Comparison of ENCODE assay signal across 24 mouse cellular contexts in genomic region chr10:40189689-40190088, GRCm38 (mm10). TPM values are rescaled to one million over a fixed set of nuclear protein-coding genes. Genes with fewer than 3 reads are reported as not detected.
DNase-seq lines count a peak whose midpoint lies in the region; ATAC-seq lines count a peak whose summit lies in the region.
"Had no signal": no experiment of that assay in that cellular context is flagged by ENCODE, and none has a peak within 500 bp of the region (broad histone marks: within the 10 kb centered on the region; RNA-seq: fewer than 3 reads in every experiment).

No protein-coding gene starts in this region.

- peaks cover 63% of the 10 kb centered on the region for H3K4me1 ChIP-seq in limb, embryonic 10.5 days
- H3K4me1 ChIP-seq in midbrain, embryonic 10.5 days = peaks cover 6% of the 10 kb centered on the region
- H3K4me1 ChIP-seq: forebrain, embryonic 13.5 days; hindbrain, embryonic 15.5 days had no signal

- no peaks in the 10 kb centered on the region for H3K36me3 ChIP-seq in limb, embryonic 10.5 days
- H3K36me3 ChIP-seq in midbrain, embryonic 10.5 days = no peaks in the 10 kb centered on the region
- H3K36me3 ChIP-seq: forebrain, embryonic 10.5 days; heart, embryonic 10.5 days; heart, embryonic 13.5 days; hindbrain, embryonic 12.5 days; hindbrain, embryonic 15.5 days had no signal

- 91% methylated on average over 2 of the region's 2 CpGs for WGBS in limb, embryonic 10.5 days
- 91% methylated on average over 2 of the region's 2 CpGs for WGBS in midbrain, embryonic 10.5 days

- no peak overlapping the region for H3K4me3 ChIP-seq in limb, embryonic 10.5 days
- H3K4me3 ChIP-seq in midbrain, embryonic 10.5 days = no peak overlapping the region
- H3K4me3 ChIP-seq: forebrain, embryonic 10.5 days; forebrain, embryonic 13.5 days; heart, adult 2 months; heart, embryonic 10.5 days; heart, embryonic 13.5 days; hindbrain, embryonic 12.5 days; hindbrain, embryonic 15.5 days had no signal

- no peaks in the 10 kb centered on the region for H3K27me3 ChIP-seq in limb, embryonic 10.5 days (ENCODE audit: low read depth, poor library complexity, severe bottlenecking)
- H3K27me3 ChIP-seq in midbrain, embryonic 10.5 days (ENCODE audit: low read depth, poor library complexity, severe bottlenecking) = no peaks in the 10 kb centered on the region
- H3K27me3 ChIP-seq: forebrain, embryonic 13.5 days; hindbrain, embryonic 12.5 days; hindbrain, embryonic 15.5 days had no signal

- DNase-seq in MEL-GATA-1-ER (ENCODE audit: extremely low read depth, low read depth) = peak; percentile 56
- DNase-seq in limb, embryonic 10.5 days (ENCODE audit: low spot score) = no peak
- no peak for DNase-seq in midbrain, embryonic 10.5 days (ENCODE audit: low spot score)
- no peak for DNase-seq in right cerebral cortex, postnatal 36 days (ENCODE audit: low spot score in 2 of 2)
- DNase-seq: adrenal gland, adult 2 months; adrenal gland, postnatal 25 days; cerebellum, adult 11-12 months; cerebellum, adult 8-10 months; cerebellum, postnatal 36 days; gastrocnemius, postnatal 14 days; heart, adult 2 months; heart, postnatal 14 days; heart, postnatal 4 days; kidney, adult 11 months had no signal

- no peaks in the 10 kb centered on the region for H3K9me3 ChIP-seq in limb, embryonic 10.5 days (replicated peaks)
- H3K9me3 ChIP-seq in midbrain, embryonic 10.5 days (replicated peaks) = no peaks in the 10 kb centered on the region
- H3K9me3 ChIP-seq: forebrain, embryonic 10.5 days; forebrain, embryonic 13.5 days; heart, embryonic 10.5 days; heart, embryonic 13.5 days; hindbrain, embryonic 12.5 days; hindbrain, embryonic 15.5 days had no signal

- H3K27ac ChIP-seq in limb, embryonic 10.5 days = 0 out of 2 replicates have a peak overlapping the region, but pooled peaks have one; percentile 5
- no peak overlapping the region for H3K27ac ChIP-seq in midbrain, embryonic 10.5 days (replicated peaks)
- H3K27ac ChIP-seq: forebrain, embryonic 10.5 days; forebrain, embryonic 13.5 days; heart, adult 2 months; heart, embryonic 10.5 days; heart, embryonic 13.5 days; hindbrain, embryonic 12.5 days; hindbrain, embryonic 15.5 days had no signal

- ATAC-seq in common myeloid progenitor, adult 5-6 weeks (replicated peaks; ENCODE audit: low read depth, poor library complexity, severe bottlenecking) = peak; percentile 55
- 0 out of 2 replicates have a peak, but pooled peaks have one; percentile 28 for ATAC-seq in monocyte, adult 5-6 weeks (replicated peaks; ENCODE audit: insufficient number of reproducible peaks, low FRiP score, low TSS enrichment, poor library complexity, severe bottlenecking)
- no peak for ATAC-seq in megakaryocyte-erythroid progenitor cell, adult 5-6 weeks (replicated peaks; ENCODE audit: low FRiP score, low TSS enrichment, poor library complexity, severe bottlenecking)
- ATAC-seq: forebrain, embryonic 13.5 days; forebrain, embryonic 16.5 days had no signal

RNA-seq across cellular contexts. Expression of gene Slc16a10, which starts 47.6 kb away (rescaled TPM):
- total RNA-seq in common myeloid progenitor, adult 5-6 weeks (2017) = 21.4 and 23.9 TPM in 2 replicates
- polyA plus RNA-seq in limb, embryonic 10.5 days (2016; fragmentation: Nextera tagmentation; extraction: Ambion mirVana) = 10.4 and 12.6 TPM in 2 replicates
- 19.6 to 23.9 TPM (median 23.2 TPM) in 3 replicates for total RNA-seq in monocyte, adult 5-6 weeks (2017)
- 44.2 and 51.6 TPM in 2 replicates for total RNA-seq in megakaryocyte-erythroid progenitor cell, adult 5-6 weeks (2014; fragmentation: Nextera tagmentation)
- 27.1 and 35.5 TPM in 2 replicates for total RNA-seq in megakaryocyte-erythroid progenitor cell, adult 5-6 weeks (2017)
- 5.0 and 6.4 TPM in 2 replicates for polyA plus RNA-seq in midbrain, embryonic 10.5 days (2016; fragmentation: Nextera tagmentation; extraction: Ambion mirVana)

RNA-seq across cellular contexts. Expression of gene Rpf2, which starts 57.1 kb away (rescaled TPM):
- total RNA-seq in common myeloid progenitor, adult 5-6 weeks (2017) = 231 and 281 TPM in 2 replicates
- polyA plus RNA-seq in limb, embryonic 10.5 days (2016; fragmentation: Nextera tagmentation; extraction: Ambion mirVana) = 85.2 and 106 TPM in 2 replicates
- total RNA-seq in monocyte, adult 5-6 weeks (2017) = 45.3 to 56.4 TPM (median 53.7 TPM) in 3 replicates
- 70.6 and 102 TPM in 2 replicates for total RNA-seq in megakaryocyte-erythroid progenitor cell, adult 5-6 weeks (2014; fragmentation: Nextera tagmentation)
- total RNA-seq in megakaryocyte-erythroid progenitor cell, adult 5-6 weeks (2017) = 263 and 350 TPM in 2 replicates
- polyA plus RNA-seq in midbrain, embryonic 10.5 days (2016; fragmentation: Nextera tagmentation; extraction: Ambion mirVana) = 83.5 and 91.9 TPM in 2 replicates
